Mouse (Mus musculus) hindbrain, embryonic 13.5 days (tissue): ENCODE measurements at regions not wholly inside any gene's neighbourhood (a gene's known extent, or its start where the extent isn't known, plus 50 kb on each side); places are given as distances from the start of the nearest gene placed in this dataset.

Experiments used
- ATAC-seq: fragments of 200-750 bp; cut with Nextera tagmentation; 2 replicates; pipeline ENCODE4 v1.8.0; 2017; ENCODE audit warnings: moderate TSS enrichment; ENCODE audit not compliant: low FRiP score
- H3K27ac ChIP-seq: fragments of 300-500 bp; sonication (generic); 2 replicates; pipeline ENCODE4 v1.5.1; 2015; ENCODE audit warnings: inconsistent platforms, mild to moderate bottlenecking, moderate library complexity
- H3K27me3 ChIP-seq: fragments of 300-500 bp; sonication (generic); 2 replicates; pipeline ENCODE4 v1.6.1; 2015; ENCODE audit warnings: mild to moderate bottlenecking, inconsistent platforms
- H3K36me3 ChIP-seq: fragments of 300-500 bp; sonication (generic); 2 replicates; pipeline ENCODE4 v1.6.1; 2015; ENCODE audit warnings: mild to moderate bottlenecking, inconsistent platforms
- H3K4me1 ChIP-seq: fragments of 300-500 bp; sonication (generic); replicated peaks from 2 replicates; pipeline ENCODE4 v1.6.1; 2015; ENCODE audit warnings: inconsistent platforms
- H3K4me2 ChIP-seq: fragments of 300-500 bp; sonication (generic); 2 replicates; pipeline ENCODE4 v1.6.1; 2015; ENCODE audit warnings: inconsistent platforms, mild to moderate bottlenecking, moderate library complexity
- H3K4me3 ChIP-seq: fragments of 300-500 bp; sonication (generic); 2 replicates; pipeline ENCODE4 v1.5.1; 2015; ENCODE audit warnings: mild to moderate bottlenecking, inconsistent platforms
- H3K9ac ChIP-seq: fragments of 300-500 bp; sonication (generic); 2 replicates; pipeline ENCODE4 v1.6.1; 2015; ENCODE audit warnings: mild to moderate bottlenecking, inconsistent platforms
- H3K9me3 ChIP-seq: fragments of 300-500 bp; sonication (generic); 2 replicates; pipeline ENCODE4 v1.6.1; 2016; ENCODE audit warnings: inconsistent platforms
- WGBS: fragments of 180-500 bp; shearing (Covaris S2); methylation state at CpG from one replicate; pipeline ENCODE4 v1.1.7; 2015; 5-methylcytosine and 5-hydroxymethylcytosine counted together

DNA sequence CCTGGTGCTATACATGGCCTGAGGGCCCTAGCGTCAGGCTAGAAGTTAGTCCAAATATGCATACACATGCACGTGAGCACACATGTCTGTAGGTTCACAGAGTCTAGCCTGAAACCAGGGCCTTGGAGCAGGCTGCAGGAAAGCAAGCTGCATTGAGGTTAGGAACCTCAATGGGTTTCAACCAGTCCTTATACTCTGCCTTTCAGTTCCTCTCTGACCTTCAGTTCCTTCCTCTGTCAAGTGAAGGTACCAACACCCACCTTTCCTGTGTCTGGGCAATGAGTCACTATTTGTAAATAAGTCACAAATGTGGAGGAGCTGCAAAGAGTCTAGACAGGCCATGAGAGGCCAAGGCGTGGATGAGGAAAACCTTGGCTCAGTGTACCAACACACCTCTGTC, 89.1 kb upstream of the Zfp703 start:
- Histone ChIP-seq H3K27ac (no peak overlapping the region), H3K4me2 (no peak overlapping the region), H3K4me1 (peaks cover 16% of the 10 kb centered on the region), H3K36me3 (no peaks in the 10 kb centered on the region), H3K4me3 (no peak overlapping the region), H3K9me3 (no peaks in the 10 kb centered on the region), H3K9ac (no peak overlapping the region), H3K27me3 (peaks cover 12% of the 10 kb centered on the region; the same call in 1 of the 2 replicates)
- no peak for ATAC-seq
- 90% methylated on average over 3 of the region's 3 CpGs for WGBS

GRCm38 (mm10) chr8:26891881-26892280, 85.2 kb upstream of the Zfp703 start:
- H3K9ac ChIP-seq = no peak overlapping the region
- H3K27me3 ChIP-seq = peaks cover 8% of the 10 kb centered on the region; the same call in 1 of the 2 replicates
- 56% methylated on average over 11 of the region's 11 CpGs for WGBS
- H3K4me3 ChIP-seq = no peak overlapping the region
- H3K9me3 ChIP-seq = no peaks in the 10 kb centered on the region
- no peak overlapping the region for H3K4me2 ChIP-seq
- peaks cover 16% of the 10 kb centered on the region for H3K4me1 ChIP-seq
- ATAC-seq = no peak
- H3K27ac ChIP-seq = no peak overlapping the region
- no peaks in the 10 kb centered on the region for H3K36me3 ChIP-seq

- no peak overlapping the region for H3K4me3 ChIP-seq
- H3K27me3 ChIP-seq = peaks cover 5% of the 10 kb centered on the region; the same call in 1 of the 2 replicates
- peaks cover 16% of the 10 kb centered on the region for H3K4me1 ChIP-seq
- no peak overlapping the region for H3K4me2 ChIP-seq
- H3K27ac ChIP-seq = no peak overlapping the region
- no peaks in the 10 kb centered on the region for H3K9me3 ChIP-seq
- H3K9ac ChIP-seq = no peak overlapping the region
- ATAC-seq = no peak
- no peaks in the 10 kb centered on the region for H3K36me3 ChIP-seq
- WGBS = 72% methylated on average over 7 of the region's 7 CpGs
Measured at GRCm38 (mm10) chr8:26892380-26892779, 84.7 kb upstream of the Zfp703 start.

DNA sequence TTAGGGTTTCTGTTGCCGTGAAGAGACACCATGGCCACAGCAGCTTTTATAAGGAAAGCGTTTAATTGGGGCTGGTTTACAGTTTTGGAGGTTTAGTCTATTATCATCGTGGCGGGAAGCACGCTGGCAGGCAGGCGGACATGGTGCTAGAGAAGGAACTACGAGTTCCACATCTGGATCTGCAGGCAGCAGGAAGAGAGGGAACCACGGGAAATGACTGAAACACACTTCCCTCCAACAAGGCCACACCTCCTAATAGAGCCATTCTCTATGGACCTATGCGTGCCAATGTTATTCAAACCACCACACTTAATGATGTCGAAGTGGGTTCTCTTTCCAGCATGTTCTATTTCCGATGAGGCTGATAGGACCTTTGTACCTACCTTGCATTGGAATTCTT, 81.3 kb upstream of the Zfp703 start:
- no peak for ATAC-seq
- no peak overlapping the region for H3K9ac ChIP-seq
- no peak overlapping the region for H3K4me3 ChIP-seq
- 93% methylated on average over 11 of the region's 11 CpGs for WGBS
- H3K27ac ChIP-seq = no peak overlapping the region
- H3K9me3 ChIP-seq = no peaks in the 10 kb centered on the region
- H3K4me2 ChIP-seq = no peak overlapping the region
- peaks cover 9% of the 10 kb centered on the region for H3K4me1 ChIP-seq
- no peaks in the 10 kb centered on the region for H3K36me3 ChIP-seq
- no peaks in the 10 kb centered on the region for H3K27me3 ChIP-seq

DNA sequence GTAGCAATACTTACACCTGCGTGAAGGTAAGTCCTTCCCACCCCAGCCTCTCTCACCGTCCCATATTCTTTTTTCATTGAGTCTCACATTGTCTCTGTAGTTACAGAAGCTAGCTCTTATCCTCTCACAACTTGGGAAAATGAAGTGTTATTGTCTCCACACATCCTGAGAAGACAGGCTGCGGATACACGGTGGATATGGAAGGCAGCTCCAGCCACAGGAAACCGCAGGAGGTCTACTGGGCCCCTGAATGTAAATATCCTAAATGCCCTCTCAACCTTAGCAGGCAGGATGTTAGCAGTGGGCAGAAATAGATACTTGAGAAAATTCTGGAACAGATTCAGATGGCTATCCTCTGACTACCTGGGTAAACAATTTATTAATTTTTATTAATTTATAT, 73.8 kb upstream of the Zfp703 start:
- H3K4me2 ChIP-seq = no peak overlapping the region
- H3K36me3 ChIP-seq = no peaks in the 10 kb centered on the region
- no peak for ATAC-seq
- no peaks in the 10 kb centered on the region for H3K27me3 ChIP-seq
- H3K4me3 ChIP-seq = no peak overlapping the region
- H3K9ac ChIP-seq = no peak overlapping the region
- H3K9me3 ChIP-seq = no peaks in the 10 kb centered on the region
- WGBS = 79% methylated on average over 5 of the region's 5 CpGs
- no peaks in the 10 kb centered on the region for H3K4me1 ChIP-seq
- H3K27ac ChIP-seq = no peak overlapping the region

DNA sequence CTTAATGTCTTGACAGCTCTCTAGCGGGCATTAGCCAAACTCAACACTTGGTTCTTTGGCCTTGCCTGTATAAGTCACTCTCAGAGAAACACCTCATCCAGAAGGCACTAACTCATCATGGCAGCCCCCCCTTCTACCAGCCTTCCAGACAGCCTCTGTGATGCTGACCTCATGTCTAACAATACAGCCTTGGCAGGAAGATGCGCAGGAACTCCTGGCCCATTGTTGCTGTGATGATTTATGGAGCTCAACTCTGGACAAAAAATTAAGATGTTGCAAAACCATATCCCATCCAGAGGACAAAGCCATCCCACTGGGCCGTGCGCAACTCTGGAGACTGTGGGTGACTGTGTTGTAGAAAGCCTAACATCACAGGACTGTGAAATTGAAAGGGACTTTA, 70.9 kb upstream of the Zfp703 start:
- ATAC-seq = no peak
- 84% methylated on average over 4 of the region's 4 CpGs for WGBS

DNA sequence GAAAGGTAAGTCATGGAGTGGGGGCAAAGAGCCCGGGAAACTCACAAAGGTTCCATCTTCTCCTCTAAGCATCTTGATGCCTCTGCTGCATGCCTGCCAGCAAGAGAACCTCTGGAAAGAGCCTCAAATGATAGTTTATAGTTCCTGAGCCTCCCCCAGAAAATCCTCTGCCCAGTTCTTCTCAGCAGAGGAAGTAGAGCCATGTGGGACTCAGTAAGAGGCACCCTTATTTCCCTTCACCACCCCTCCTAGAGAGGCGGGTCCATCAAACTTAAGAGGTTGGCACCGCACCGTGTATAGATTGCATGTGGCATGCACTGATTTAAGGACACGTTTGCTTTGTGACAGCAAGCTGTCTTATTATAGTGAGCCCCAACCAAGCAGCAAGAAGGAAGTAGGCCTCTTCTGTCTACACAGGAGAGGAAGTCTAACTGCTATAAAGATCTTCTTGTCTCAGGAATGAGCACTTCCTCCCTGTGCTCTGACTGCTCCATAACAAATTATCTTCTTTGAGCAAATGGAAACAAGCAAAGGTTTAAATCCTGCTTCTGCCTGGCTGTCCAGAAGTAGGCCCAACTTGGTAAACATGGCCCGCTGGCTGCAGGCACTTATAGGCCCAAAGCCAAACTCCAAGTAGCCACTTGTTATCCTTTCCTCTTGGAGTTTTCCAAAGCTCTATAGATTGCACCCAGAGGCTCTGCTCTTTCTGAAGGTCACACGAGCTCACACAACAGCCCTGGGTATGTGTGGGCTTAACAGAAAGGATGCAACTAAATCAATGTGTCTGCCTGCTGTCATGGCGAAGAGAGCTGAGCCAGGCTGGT, 69.6 kb upstream of the Zfp703 start:
- no peaks in the 10 kb centered on the region for H3K4me1 ChIP-seq
- no peaks in the 10 kb centered on the region for H3K36me3 ChIP-seq
- 84% methylated on average over 8 of the region's 8 CpGs for WGBS
- H3K9me3 ChIP-seq = no peaks in the 10 kb centered on the region
- no peaks in the 10 kb centered on the region for H3K27me3 ChIP-seq
- no peak overlapping the region for H3K27ac ChIP-seq
- no peak overlapping the region for H3K4me2 ChIP-seq
- H3K9ac ChIP-seq = no peak overlapping the region
- ATAC-seq = no peak
- H3K4me3 ChIP-seq = no peak overlapping the region

More for the DNA sequence above, 70.9 kb upstream of the Zfp703 start:
- no peaks in the 10 kb centered on the region for H3K27me3 ChIP-seq
- H3K36me3 ChIP-seq = no peaks in the 10 kb centered on the region
- H3K27ac ChIP-seq = no peak overlapping the region
- H3K4me2 ChIP-seq = no peak overlapping the region
- no peak overlapping the region for H3K4me3 ChIP-seq
- H3K9ac ChIP-seq = no peak overlapping the region
- H3K4me1 ChIP-seq = no peaks in the 10 kb centered on the region
- no peaks in the 10 kb centered on the region for H3K9me3 ChIP-seq

DNA sequence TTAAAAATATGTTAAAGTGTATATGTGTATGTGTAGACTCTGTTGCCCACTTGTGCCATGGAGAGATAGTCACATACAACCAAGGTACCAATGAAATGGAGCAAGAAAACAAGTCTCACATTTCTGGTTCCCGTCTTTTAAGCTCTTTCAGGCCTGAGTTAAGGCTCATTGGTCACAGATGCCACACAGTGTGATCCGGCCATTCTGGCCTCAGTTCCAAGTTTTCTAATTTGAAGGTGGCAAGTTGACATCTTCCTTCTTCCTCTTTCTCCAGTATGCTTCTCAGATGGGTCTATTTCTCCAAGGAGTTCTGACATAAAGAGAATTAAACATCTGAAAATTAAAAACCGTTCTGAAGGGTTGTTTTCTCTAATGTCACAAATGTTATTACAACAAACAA, 66.9 kb upstream of the Zfp703 start:
- H3K36me3 ChIP-seq = no peaks in the 10 kb centered on the region
- H3K27ac ChIP-seq = no peak overlapping the region
- no peak overlapping the region for H3K9ac ChIP-seq
- no peak overlapping the region for H3K4me3 ChIP-seq
- no peaks in the 10 kb centered on the region for H3K9me3 ChIP-seq
- H3K27me3 ChIP-seq = no peaks in the 10 kb centered on the region
- H3K4me2 ChIP-seq = no peak overlapping the region
- no peak for ATAC-seq
- no peaks in the 10 kb centered on the region for H3K4me1 ChIP-seq
- WGBS = 86% methylated on average over 3 of the region's 3 CpGs

- H3K9ac ChIP-seq = no peak overlapping the region
- H3K4me3 ChIP-seq = no peak overlapping the region
- H3K36me3 ChIP-seq = no peaks in the 10 kb centered on the region
- no peak overlapping the region for H3K27ac ChIP-seq
- no peaks in the 10 kb centered on the region for H3K27me3 ChIP-seq
- ATAC-seq = no peak
- no peak overlapping the region for H3K4me2 ChIP-seq
- no peaks in the 10 kb centered on the region for H3K9me3 ChIP-seq
- 74% methylated on average over 18 of the region's 18 CpGs for WGBS
- no peaks in the 10 kb centered on the region for H3K4me1 ChIP-seq
Measured at GRCm38 (mm10) chr8:26913562-26914529, 63.3 kb upstream of the Zfp703 start.

GRCm38 (mm10) chr8:26915731-26916130, 61.4 kb upstream of the Zfp703 start:
- H3K4me2 ChIP-seq = no peak overlapping the region
- no peak overlapping the region for H3K9ac ChIP-seq
- H3K4me3 ChIP-seq = no peak overlapping the region
- H3K9me3 ChIP-seq = no peaks in the 10 kb centered on the region
- WGBS = 86% methylated on average over 8 of the region's 8 CpGs
- no peaks in the 10 kb centered on the region for H3K36me3 ChIP-seq
- no peaks in the 10 kb centered on the region for H3K4me1 ChIP-seq
- no peak overlapping the region for H3K27ac ChIP-seq
- no peak for ATAC-seq
- no peaks in the 10 kb centered on the region for H3K27me3 ChIP-seq

GRCm38 (mm10) chr8:26921531-26922177, 55.5 kb upstream of the Zfp703 start:
- Histone ChIP-seq H3K4me2 (no peak overlapping the region), H3K27ac (no peak overlapping the region), H3K9me3 (no peaks in the 10 kb centered on the region), H3K36me3 (no peaks in the 10 kb centered on the region), H3K4me1 (no peaks in the 10 kb centered on the region), H3K4me3 (no peak overlapping the region), H3K27me3 (no peaks in the 10 kb centered on the region), H3K9ac (no peak overlapping the region)
- WGBS = 93% methylated on average over 5 of the region's 5 CpGs
- no peak for ATAC-seq

- H3K4me3 ChIP-seq = no peak overlapping the region
- H3K36me3 ChIP-seq = no peaks in the 10 kb centered on the region
- no peaks in the 10 kb centered on the region for H3K4me1 ChIP-seq
- no peaks in the 10 kb centered on the region for H3K9me3 ChIP-seq
- WGBS = 83% methylated on average over 5 of the region's 5 CpGs
- no peak overlapping the region for H3K27ac ChIP-seq
- H3K4me2 ChIP-seq = no peak overlapping the region
- no peak overlapping the region for H3K9ac ChIP-seq
- ATAC-seq = no peak
- no peaks in the 10 kb centered on the region for H3K27me3 ChIP-seq
Measured at GRCm38 (mm10) chr8:26922178-26922540, 55.0 kb upstream of the Zfp703 start.
